Mouse (Mus musculus) gastrocnemius, adult 8-10 months (tissue): Measurements from ENCODE around the gene Cd48. TPM values are rescaled to one million over a fixed set of nuclear protein-coding genes. Genes with fewer than 3 reads are reported as not detected.
"Not testable (repeated sequence)": the region's sequence is repeated elsewhere in the genome, so short reads cannot be mapped to it uniquely, and the experiment has no call there.

ENCODE experiments used
- DNase-seq, 2 experiments: peaks; one replicate each; pipeline ENCODE4 v3.0.0; 2022; ENCODE audit warnings: low spot score in 2 of 2
- microRNA-seq: library from miRNA; unstranded; fragments of <30 nt; microRNA quantifications from one replicate; pipeline ENCODE4 v1.2.0, GENCODE M21; 2022
- total RNA-seq, 4 experiments: library from RNA; stranded (reverse); gene quantifications; 2 replicates each; pipeline ENCODE4 v1.2.4; 2022

Cd48 gene
- total RNA-seq, 4 experiments from 2014 or later, result 0.48 to 0.56 (median 0.49) TPM; not detected in 1

- no peak for DNase-seq
Observed at GRCm38 (mm10) chr1:171693918-171694317, 12.1 kb downstream of the Cd48 start.

GRCm38 (mm10) chr1:171698983-171699382 is 17.2 kb downstream of the Cd48 start:
- DNase-seq, result no peak

- DNase-seq, result not testable (repeated sequence)
Observed at GRCm38 (mm10) chr1:171713736-171714135, 31.9 kb downstream of the Cd48 start.

GRCm38 (mm10) chr1:171715434-171715833 is 33.6 kb downstream of the Cd48 start:
- no peak for DNase-seq

- no peak for DNase-seq
Observed at GRCm38 (mm10) chr1:171716232-171716631, 34.4 kb downstream of the Cd48 start.

- no peak for DNase-seq
Observed at GRCm38 (mm10) chr1:171731195-171731594, 49.4 kb downstream of the Cd48 start.

GRCm38 (mm10) chr1:171734898-171735297 is 53.1 kb downstream of the Cd48 start:
- no peak for DNase-seq

- DNase-seq, result no peak
Observed at GRCm38 (mm10) chr1:171748127-171748969, 66.5 kb downstream of the Cd48 start.

Small RNA genes within 50 kb of the gene (microRNA-seq; reads per million reads assigned to microRNA genes)
- not detected for gene Mir7683

Other genes starting within 250 kb of the Cd48 start
- gene F11r, start 244.5 kb upstream of the Cd48 start, total RNA-seq, result 1 to 10 TPM; 3.6 to 5.9 (median 4.2) TPM
- 1 to 10 TPM in 3 of 4 experiments, under 1 TPM in 1; 0.90 to 1.3 (median 1.2) TPM for gene Alyref2, start 178.5 kb upstream of the Cd48 start, total RNA-seq
- not detected for gene Itln1, start 146.7 kb upstream of the Cd48 start, total RNA-seq
- gene Cd244a, start 122.8 kb upstream of the Cd48 start, total RNA-seq, result under 1 TPM in 1 of 4 experiments, not detected in 3; 0.19 TPM
- gene Ly9, start 74.6 kb upstream of the Cd48 start, total RNA-seq, result under 1 TPM in 2 of 4 experiments, not detected in 2; 0.18 to 0.27 TPM
- under 1 TPM in 1 of 4 experiments, not detected in 3; 0.65 TPM for gene Slamf7, start 29.0 kb upstream of the Cd48 start, total RNA-seq
- under 1 TPM in 2 of 4 experiments, not detected in 2; 0.05 to 0.07 TPM for gene Slamf1, start 85.1 kb downstream of the Cd48 start, total RNA-seq
- gene Cd84, start 157.7 kb downstream of the Cd48 start, total RNA-seq, result under 1 TPM; 0.17 to 0.53 (median 0.34) TPM
- not detected for gene Gm10521, start 213.7 kb downstream of the Cd48 start, total RNA-seq
- not detected for gene Slamf6, start 235.5 kb downstream of the Cd48 start, total RNA-seq